Mouse (Mus musculus): ENCODE measurements at regions not wholly inside any gene's neighbourhood (a gene's known extent, or its start where the extent isn't known, plus 50 kb on each side); places are given as distances from the start of the nearest gene placed in this dataset.

GRCm38 (mm10) chr1:19849918-19850317 lies 641.2 kb downstream of the Tfap2b start:
- H3K27ac ChIP-seq (ENCODE audit: insufficient read depth, low read length) = no peak overlapping the region
- H3K4me3 ChIP-seq (ENCODE audit: insufficient read depth, low read length) = no peak overlapping the region
- no peaks in the 10 kb centered on the region for H3K4me1 ChIP-seq (ENCODE audit: control insufficient read depth, insufficient read depth, low read length)
- TF ChIP-seq POLR2A (IDR thresholded peaks at IDR 0.05; ENCODE audit: low read depth, low read length) = no peak
- TF ChIP-seq CTCF (IDR thresholded peaks at IDR 0.05; ENCODE audit: borderline replicate concordance, insufficient read depth, low read length) = no peak

DNA sequence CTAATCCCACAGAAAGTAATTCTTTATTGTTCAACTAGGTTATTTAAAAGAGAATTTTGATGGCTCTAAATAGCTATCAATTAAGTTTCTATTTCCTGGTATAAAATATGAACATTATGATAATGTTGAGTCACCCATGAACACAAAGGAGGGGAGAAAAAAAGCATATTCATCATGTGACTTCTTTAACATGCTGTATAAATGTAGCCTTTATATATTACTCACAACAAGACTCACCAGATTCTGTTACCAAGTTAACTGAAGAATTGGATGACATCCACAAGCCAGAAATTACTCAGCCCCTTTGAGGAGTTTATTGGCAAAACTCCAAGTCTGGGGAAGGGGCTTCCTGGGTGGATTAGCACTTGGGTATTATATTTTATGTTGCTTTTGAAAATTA lies 648.5 kb downstream of the Tfap2b start:
- H3K4me1 ChIP-seq (ENCODE audit: control insufficient read depth, insufficient read depth, low read length) = no peaks in the 10 kb centered on the region
- TF ChIP-seq CTCF (IDR thresholded peaks at IDR 0.05; ENCODE audit: borderline replicate concordance, insufficient read depth, low read length) (no peak), POLR2A (IDR thresholded peaks at IDR 0.05; ENCODE audit: low read depth, low read length) (no peak)
- H3K4me3 ChIP-seq (ENCODE audit: insufficient read depth, low read length) = no peak overlapping the region
- H3K27ac ChIP-seq (ENCODE audit: insufficient read depth, low read length) = no peak overlapping the region

DNA sequence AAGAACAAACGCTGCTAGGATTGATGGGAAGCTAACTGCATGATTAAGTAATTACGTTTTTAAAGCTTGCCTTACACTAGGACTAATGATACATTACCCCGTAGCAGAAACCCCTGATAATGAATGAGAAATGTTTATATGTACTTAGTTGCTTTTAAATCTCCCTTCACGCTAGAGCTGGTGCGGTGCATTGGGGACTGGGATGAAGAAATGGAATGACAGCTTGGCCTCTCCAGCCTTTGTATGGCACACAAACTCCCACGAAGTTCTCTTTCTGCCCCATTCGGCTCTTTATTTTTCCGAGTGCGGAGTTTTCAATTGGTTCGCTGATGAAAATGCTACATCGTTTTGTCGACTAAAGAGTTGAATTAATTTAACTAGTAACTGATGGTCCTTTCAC lies 659.8 kb downstream of the Tfap2b start:
- Histone ChIP-seq H3K27ac (ENCODE audit: insufficient read depth, low read length) (no peak overlapping the region), H3K4me1 (ENCODE audit: control insufficient read depth, insufficient read depth, low read length) (no peaks in the 10 kb centered on the region), H3K4me3 (ENCODE audit: insufficient read depth, low read length) (no peak overlapping the region)
- TF ChIP-seq POLR2A (IDR thresholded peaks at IDR 0.05; ENCODE audit: low read depth, low read length) (no peak), CTCF (IDR thresholded peaks at IDR 0.05; ENCODE audit: borderline replicate concordance, insufficient read depth, low read length) (no peak)

- H3K4me1 ChIP-seq (ENCODE audit: control insufficient read depth, insufficient read depth, low read length) = no peaks in the 10 kb centered on the region
- no peak overlapping the region for H3K27ac ChIP-seq (ENCODE audit: insufficient read depth, low read length)
- no peak for TF ChIP-seq CTCF (IDR thresholded peaks at IDR 0.05; ENCODE audit: borderline replicate concordance, insufficient read depth, low read length)
- no peak for TF ChIP-seq POLR2A (IDR thresholded peaks at IDR 0.05; ENCODE audit: low read depth, low read length)
- no peak overlapping the region for H3K4me3 ChIP-seq (ENCODE audit: insufficient read depth, low read length)
Observed at GRCm38 (mm10) chr1:19881193-19881592, 672.5 kb downstream of the Tfap2b start.

- H3K27ac ChIP-seq (ENCODE audit: insufficient read depth, low read length) = no peak overlapping the region
- H3K4me1 ChIP-seq (ENCODE audit: control insufficient read depth, insufficient read depth, low read length) = no peaks in the 10 kb centered on the region
- H3K4me3 ChIP-seq (ENCODE audit: insufficient read depth, low read length) = no peak overlapping the region
- TF ChIP-seq POLR2A (IDR thresholded peaks at IDR 0.05; ENCODE audit: low read depth, low read length) (no peak), CTCF (IDR thresholded peaks at IDR 0.05; ENCODE audit: borderline replicate concordance, insufficient read depth, low read length) (no peak)
Observed at GRCm38 (mm10) chr1:19899426-19899825, 690.7 kb downstream of the Tfap2b start.

- no peak overlapping the region for H3K27ac ChIP-seq (ENCODE audit: insufficient read depth, low read length)
- no peaks in the 10 kb centered on the region for H3K4me1 ChIP-seq (ENCODE audit: control insufficient read depth, insufficient read depth, low read length)
- TF ChIP-seq CTCF (IDR thresholded peaks at IDR 0.05; ENCODE audit: borderline replicate concordance, insufficient read depth, low read length) (no peak), POLR2A (IDR thresholded peaks at IDR 0.05; ENCODE audit: low read depth, low read length) (no peak)
- H3K4me3 ChIP-seq (ENCODE audit: insufficient read depth, low read length) = no peak overlapping the region
Observed at GRCm38 (mm10) chr1:19899889-19900310, 691.2 kb downstream of the Tfap2b start.

- no peak for TF ChIP-seq CTCF (IDR thresholded peaks at IDR 0.05; ENCODE audit: borderline replicate concordance, insufficient read depth, low read length)
- Histone ChIP-seq H3K4me3 (ENCODE audit: insufficient read depth, low read length) (no peak overlapping the region), H3K4me1 (ENCODE audit: control insufficient read depth, insufficient read depth, low read length) (no peaks in the 10 kb centered on the region), H3K27ac (ENCODE audit: insufficient read depth, low read length) (no peak overlapping the region)
Observed at GRCm38 (mm10) chr1:19900983-19901531, 692.3 kb downstream of the Tfap2b start.

GRCm38 (mm10) chr1:19912194-19912846 lies 703.6 kb downstream of the Tfap2b start:
- no peak for TF ChIP-seq POLR2A (IDR thresholded peaks at IDR 0.05; ENCODE audit: low read depth, low read length)
- TF ChIP-seq CTCF (IDR thresholded peaks at IDR 0.05; ENCODE audit: borderline replicate concordance, insufficient read depth, low read length) = no peak

DNA sequence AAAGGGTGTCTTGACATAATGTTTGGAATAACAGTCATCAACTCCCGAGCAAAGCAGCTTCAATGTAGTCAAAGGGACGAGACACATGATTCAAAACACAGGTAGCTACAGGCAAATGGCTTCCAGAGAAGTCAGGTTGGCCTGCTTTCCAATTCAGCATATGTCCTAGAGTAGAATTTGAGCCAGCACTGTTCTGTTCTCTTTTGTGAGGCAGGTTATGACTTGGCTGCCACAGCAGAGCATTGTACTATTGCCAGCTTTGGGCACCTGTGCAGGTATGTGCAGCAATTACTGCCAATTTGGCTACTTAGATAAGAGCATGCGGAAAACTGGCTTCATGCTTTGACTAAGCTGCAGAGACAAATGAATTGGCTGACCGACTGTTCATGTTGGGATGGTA lies 699.1 kb downstream of the Pkhd1 start:
- Histone ChIP-seq H3K4me1 (ENCODE audit: control insufficient read depth, insufficient read depth, low read length) (no peaks in the 10 kb centered on the region), H3K4me3 (ENCODE audit: insufficient read depth, low read length) (no peak overlapping the region), H3K27ac (ENCODE audit: insufficient read depth, low read length) (no peak overlapping the region)
- TF ChIP-seq POLR2A (IDR thresholded peaks at IDR 0.05; ENCODE audit: low read depth, low read length) (no peak), CTCF (IDR thresholded peaks at IDR 0.05; ENCODE audit: borderline replicate concordance, insufficient read depth, low read length) (no peak)

More at GRCm38 (mm10) chr1:19912194-19912846, 703.6 kb downstream of the Tfap2b start:
- Histone ChIP-seq H3K27ac (ENCODE audit: insufficient read depth, low read length) (no peak overlapping the region), H3K4me1 (ENCODE audit: control insufficient read depth, insufficient read depth, low read length) (no peaks in the 10 kb centered on the region), H3K4me3 (ENCODE audit: insufficient read depth, low read length) (no peak overlapping the region)

- no peaks in the 10 kb centered on the region for H3K4me1 ChIP-seq (ENCODE audit: control insufficient read depth, insufficient read depth, low read length)
- H3K27ac ChIP-seq (ENCODE audit: insufficient read depth, low read length) = no peak overlapping the region
- H3K4me3 ChIP-seq (ENCODE audit: insufficient read depth, low read length) = no peak overlapping the region
- TF ChIP-seq CTCF (IDR thresholded peaks at IDR 0.05; ENCODE audit: borderline replicate concordance, insufficient read depth, low read length) (no peak), POLR2A (IDR thresholded peaks at IDR 0.05; ENCODE audit: low read depth, low read length) (no peak)
Observed at GRCm38 (mm10) chr1:19927192-19927591, 690.7 kb downstream of the Pkhd1 start.
